Mouse (Mus musculus) erythroblast, embryonic 14.5 days (primary cell): ENCODE measurements around the gene Gm28035.

Source experiments
- GATA1 ChIP-seq: IDR thresholded peaks from 2 replicates; pipeline ENCODE4 v1.6.1; 2012; ENCODE audit warnings: low read length, inconsistent platforms, mixed read lengths
- TAL1 ChIP-seq: IDR thresholded peaks from 3 replicates; pipeline ENCODE4 v1.6.1; 2012; ENCODE audit warnings: low read length, inconsistent platforms, mixed read lengths

- no peak for TF ChIP-seq GATA1
- TF ChIP-seq TAL1 = no peak
Measured at GRCm38 (mm10) chr2:30261921-30262839, 21.8 kb downstream of the Gm28035 start.
